Mouse (Mus musculus): ENCODE measurements around the gene Zfp423.

DNA sequence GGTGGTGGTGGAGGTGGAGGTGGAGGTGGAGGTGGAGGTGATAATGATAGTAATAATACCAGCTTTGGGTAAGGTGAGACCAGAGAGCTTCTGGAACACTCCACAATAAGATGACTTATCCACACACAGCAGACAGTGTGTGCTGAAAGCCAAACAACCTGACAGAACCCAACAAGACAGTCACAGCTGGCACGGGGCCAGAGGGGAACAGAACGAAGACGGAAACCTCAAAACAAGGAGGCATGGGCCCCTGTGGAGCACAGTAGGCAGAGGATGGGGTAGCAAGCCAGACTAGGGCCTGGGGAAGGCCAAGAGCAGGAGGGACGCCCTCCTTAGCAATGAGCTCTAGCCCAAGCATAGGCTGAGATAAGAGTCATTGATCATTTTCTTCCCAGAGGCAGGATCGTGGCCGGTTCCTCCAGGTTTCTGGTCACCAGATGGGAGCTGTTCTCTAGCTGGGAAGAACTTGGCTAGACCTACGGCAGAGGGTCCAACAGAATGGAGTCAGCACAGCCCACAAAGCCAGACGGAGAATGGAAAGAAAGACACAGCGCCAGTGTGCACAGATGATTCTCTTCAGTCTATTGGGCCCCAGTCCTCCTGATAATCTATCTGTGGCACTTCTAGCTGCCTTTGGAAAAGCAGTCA is 133.3 kb downstream of the Zfp423 start:
- TF ChIP-seq CTCF (IDR thresholded peaks at IDR 0.05; ENCODE audit: low read depth) (no peak), EP300 (IDR thresholded peaks at IDR 0.05; ENCODE audit: low read depth) (no peak)

All from heart, postnatal 0 days (tissue).